Mouse (Mus musculus) Patski (cell line): ENCODE measurements around the gene Pik3cd. TPM values are rescaled to one million over a fixed set of nuclear protein-coding genes. Genes with fewer than 3 reads are reported as not detected.
"Not testable (repeated sequence)": the region's sequence is repeated elsewhere in the genome, so short reads cannot be mapped to it uniquely, and the experiment has no call there.

Experiments
- ATAC-seq: fragments of 100-300 bp; one replicate; pipeline ENCODE4 v1.8.0; 2021
- CTCF ChIA-PET: fragments of 350-600 bp; sonication (Branson Sonifier 250); formaldehyde crosslinking; loops from one replicate; lab custom pipeline; 2022; ENCODE audit warnings: inconsistent platforms; lab: Charles Lee
- POLR2A ChIA-PET: fragments of 350-600 bp; sonication (Branson Sonifier 250); formaldehyde crosslinking; loops from one replicate; lab custom pipeline; 2022; ENCODE audit warnings: antibody characterized with exemption, inconsistent platforms; lab: Charles Lee
- DNase-seq: peaks from one replicate; pipeline ENCODE4 v3.0.0-alpha.2; 2011; ENCODE audit warnings: low read depth, low spot score
- H3K27me3 ChIP-seq: fragments of 371-371 bp; one replicate; pipeline ENCODE4 v1.5.1; 2021
- CTCF ChIP-seq: fragments of 100-300 bp; IDR thresholded peaks from one replicate; pipeline ENCODE4 v1.5.1; 2021
- in situ Hi-C: fragments of 300-500 bp; cut with MboI; formaldehyde crosslinking; loops from 3 replicates; pipeline ENCODE4 v1.11.1; 2018; ENCODE audit warnings: low pct_unique_long_range_greater_than_20kb, mixed read lengths
- polyA plus RNA-seq: library from polyadenylated mRNA; unstranded; gene quantifications from one replicate; pipeline ENCODE4 v1.2.3, GENCODE M21; 2021

Pik3cd gene
- polyA plus RNA-seq, result 0.51 TPM

- no peak for TF ChIP-seq CTCF
- in situ Hi-C loops, result no loop called here
- no peak for DNase-seq
- no peak for ATAC-seq
- ChIA-PET CTCF (interaction anchor here (1.8 to 2.1 kb wide), 2 partner anchors 11 to 12 kb away, joined by 4 to 5 read pairs; no protein-coding TSS in a partner anchor), POLR2A (interaction anchor here (0.7 kb wide), 1 partner anchor 50 kb away, joined by 4 read pairs; no protein-coding TSS in a partner anchor)
- no peaks in the 10 kb centered on the region for H3K27me3 ChIP-seq
Measured at GRCm38 (mm10) chr4:149702210-149702979, at the start of gene Pik3cd. Gene Pik3cd (minus strand): TSS chr4:149702571.

- ChIA-PET POLR2A (no interaction called here), CTCF (no interaction called here)
- H3K27me3 ChIP-seq, result no peaks in the 10 kb centered on the region
- DNase-seq (no peak), ATAC-seq (no peak)
- in situ Hi-C loops, result loop anchor here (5.0 kb wide), 1 partner anchor 52 kb away; no protein-coding TSS in a partner anchor
- TF ChIP-seq CTCF, result no peak
Measured at GRCm38 (mm10) chr4:149750671-149751070, 48.3 kb upstream of the Pik3cd start.

GRCm38 (mm10) chr4:149749663-149750015 is 47.3 kb upstream of the Pik3cd start:
- H3K27me3 ChIP-seq, DNase-seq, POLR2A ChIA-PET, ATAC-seq: not testable (repeated sequence)
- in situ Hi-C loops, result loop anchor here (5.0 kb wide), 1 partner anchor 53 kb away; no protein-coding TSS in a partner anchor
- CTCF ChIA-PET, result interaction anchor here (1.0 kb wide), 1 partner anchor 23 kb away, joined by 3 read pairs; no protein-coding TSS in a partner anchor

- in situ Hi-C loops, result no loop called here
- no peak for TF ChIP-seq CTCF
- ChIA-PET CTCF (interaction anchor here (1.0 kb wide), 1 partner anchor 24 kb away, joined by 3 read pairs; no protein-coding TSS in a partner anchor), POLR2A (no interaction called here)
- DNase-seq, result no peak
- H3K27me3 ChIP-seq, result no peaks in the 10 kb centered on the region
- no peak for ATAC-seq
Measured at GRCm38 (mm10) chr4:149749003-149749662, 46.8 kb upstream of the Pik3cd start.

GRCm38 (mm10) chr4:149744119-149744518 is 41.7 kb upstream of the Pik3cd start:
- ChIA-PET POLR2A (no interaction called here), CTCF (no interaction called here)
- no peak for ATAC-seq
- in situ Hi-C loops, result no loop called here
- no peak for TF ChIP-seq CTCF
- H3K27me3 ChIP-seq, result no peaks in the 10 kb centered on the region
- no peak for DNase-seq

- ChIA-PET POLR2A (interaction anchor here (0.6 kb wide), 2 partner anchors 98 to 213 kb away, joined by 3 to 7 read pairs; partner anchors contain the start of gene Spsb1), CTCF (no interaction called here)
- TF ChIP-seq CTCF, result no peak
- in situ Hi-C loops, result no loop called here
- no peaks in the 10 kb centered on the region for H3K27me3 ChIP-seq
- no peak for DNase-seq
- no peak for ATAC-seq
Measured at GRCm38 (mm10) chr4:149742011-149742530, 39.7 kb upstream of the Pik3cd start.

- TF ChIP-seq CTCF, result no peak
- no peak for ATAC-seq
- in situ Hi-C loops, result no loop called here
- H3K27me3 ChIP-seq, result no peaks in the 10 kb centered on the region
- ChIA-PET CTCF (interaction anchor here (1.5 kb wide), 1 partner anchor 13 kb away, joined by 8 read pairs; no protein-coding TSS in a partner anchor), POLR2A (interaction anchor here (1.2 kb wide), 1 partner anchor 13 kb away, joined by 4 read pairs; no protein-coding TSS in a partner anchor)
- DNase-seq, result no peak
Measured at GRCm38 (mm10) chr4:149740301-149740700, 37.9 kb upstream of the Pik3cd start.

- in situ Hi-C loops, result no loop called here
- no peaks in the 10 kb centered on the region for H3K27me3 ChIP-seq
- ATAC-seq (no peak), DNase-seq (no peak)
- POLR2A ChIA-PET, result no interaction called here
- no peak for TF ChIP-seq CTCF
- CTCF ChIA-PET, result interaction anchor here (1.5 kb wide), 1 partner anchor 13 kb away, joined by 8 read pairs; no protein-coding TSS in a partner anchor
Measured at GRCm38 (mm10) chr4:149739478-149739877, 37.1 kb upstream of the Pik3cd start.

GRCm38 (mm10) chr4:149737383-149738324 is 35.3 kb upstream of the Pik3cd start, which contains the start of gene Tmem201:
Gene Tmem201 (minus strand): TSS chr4:149738044.
- H3K27me3 ChIP-seq, result no peaks in the 10 kb centered on the region
- ATAC-seq (peak; percentile 93), DNase-seq (peak; percentile 57)
- TF ChIP-seq CTCF, result no peak
- in situ Hi-C loops, result no loop called here
- ChIA-PET POLR2A (interaction anchor here (0.7 kb wide), 1 partner anchor 9 kb away, joined by 4 read pairs; no protein-coding TSS in a partner anchor), CTCF (interaction anchor here (0.6 to 3.6 kb wide), 7 partner anchors 8 to 221 kb away, joined by 3 to 20 read pairs (median 3); no protein-coding TSS in a partner anchor)
